Mouse (Mus musculus) retina, embryonic 14.5 days (tissue): ENCODE data around the gene Hectd2.
A peak's percentile ranks its signal among the peaks of the same experiment; 100 is the strongest.

Experiments
- DNase-seq: peaks from one replicate; pipeline ENCODE4 v3.0.0-alpha.2; 2015; ENCODE audit warnings: low spot score

The Hectd2 gene

DNA sequence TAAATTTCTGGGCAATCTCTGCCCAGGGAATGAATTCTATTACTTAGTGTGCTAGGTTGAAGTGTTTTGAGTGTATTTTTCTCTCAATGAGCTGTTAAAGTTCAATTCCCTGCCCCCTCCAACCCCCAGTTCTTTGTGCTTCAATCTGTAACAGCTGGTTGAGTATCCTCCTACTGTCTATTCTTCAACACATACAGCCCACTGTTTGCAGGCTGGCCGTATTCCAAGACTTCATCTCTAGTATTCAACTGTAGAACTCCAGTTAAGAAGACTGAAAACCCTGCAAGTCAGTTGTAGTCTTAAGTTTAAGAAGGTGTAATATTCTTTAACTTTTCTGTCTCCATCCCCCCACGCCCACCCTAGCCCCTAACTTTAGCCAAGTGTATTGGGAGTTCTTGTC is 10.0 kb downstream of the Hectd2 start:
- DNase-seq: no peak

DNA sequence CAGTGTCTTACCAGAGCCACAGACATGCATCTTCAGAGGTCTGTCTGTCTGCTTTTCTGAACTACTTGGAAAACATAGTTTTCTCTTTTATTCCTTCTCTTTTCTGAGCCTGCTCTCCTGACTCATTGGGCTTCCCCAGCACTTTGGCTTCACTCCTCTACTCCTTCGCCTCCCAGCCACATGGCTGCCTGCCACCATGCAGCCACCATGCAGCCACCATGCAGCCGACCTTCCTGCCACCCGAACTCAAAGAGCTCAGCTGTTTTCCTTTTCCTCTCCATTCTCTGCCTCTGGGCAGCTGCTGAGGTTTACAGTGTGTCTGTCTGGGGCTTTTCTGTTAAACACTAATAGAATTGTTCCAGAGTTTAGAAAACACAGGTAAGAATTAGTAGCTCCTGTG is 19.5 kb downstream of the Hectd2 start:
- DNase-seq: no peak

DNA sequence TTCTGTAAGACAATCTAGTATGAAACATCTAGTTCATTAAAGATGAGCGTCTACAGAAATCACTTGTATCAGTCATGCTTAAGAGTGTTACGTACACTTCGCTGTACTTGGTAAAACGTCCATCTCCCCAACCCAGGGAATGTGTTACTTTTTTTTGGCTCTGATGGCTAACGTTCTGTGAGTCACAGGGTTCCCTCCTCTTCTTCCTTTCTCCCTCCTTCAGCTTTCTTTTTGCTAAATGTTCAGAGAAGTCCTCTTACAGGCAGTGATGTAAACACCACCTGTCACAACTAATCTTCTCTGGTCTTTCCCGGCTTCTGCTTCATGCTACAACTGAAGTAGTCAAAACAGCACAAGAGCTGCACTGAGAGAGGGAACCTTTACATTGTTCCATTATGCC is 20.7 kb downstream of the Hectd2 start:
- DNase-seq: no peak

DNA sequence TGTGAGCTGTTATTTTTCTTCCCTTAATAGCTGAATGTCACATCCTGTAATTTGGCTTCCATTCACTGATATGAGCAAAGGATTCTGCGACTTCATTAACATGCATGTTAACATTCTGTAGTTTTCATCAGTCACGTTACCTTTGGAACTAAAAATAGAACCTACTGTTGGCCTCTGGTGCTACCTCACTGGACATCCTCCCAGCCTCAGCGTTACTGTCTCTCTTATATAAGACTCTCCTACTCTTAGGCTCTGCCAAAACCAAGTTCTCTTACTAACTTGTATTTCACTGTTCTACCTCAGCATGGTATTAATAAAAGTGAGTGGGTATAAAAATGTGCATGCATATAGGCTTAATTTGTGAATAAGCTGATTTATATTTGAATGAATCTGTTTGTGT is 26.4 kb downstream of the Hectd2 start:
- DNase-seq: no peak

DNA sequence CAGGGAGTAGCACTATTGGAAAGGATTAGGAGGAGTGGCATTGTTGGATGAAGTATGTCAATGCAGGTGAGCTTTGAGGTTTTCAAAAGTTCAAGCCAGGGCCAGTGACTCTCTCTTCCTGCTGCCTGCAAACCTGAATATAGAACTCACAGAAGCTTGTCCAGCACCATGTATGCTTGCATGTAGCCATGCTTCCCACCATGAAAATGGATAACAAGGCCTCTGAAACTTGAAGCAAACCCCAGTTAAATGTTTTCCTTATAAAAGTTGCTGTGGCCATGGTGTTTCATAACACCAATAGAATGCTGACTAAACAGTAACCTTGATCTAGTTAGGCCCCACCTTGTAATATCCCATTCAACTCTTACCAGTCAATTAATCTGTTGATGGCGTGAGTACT is 27.7 kb downstream of the Hectd2 start:
- DNase-seq: no peak

DNA sequence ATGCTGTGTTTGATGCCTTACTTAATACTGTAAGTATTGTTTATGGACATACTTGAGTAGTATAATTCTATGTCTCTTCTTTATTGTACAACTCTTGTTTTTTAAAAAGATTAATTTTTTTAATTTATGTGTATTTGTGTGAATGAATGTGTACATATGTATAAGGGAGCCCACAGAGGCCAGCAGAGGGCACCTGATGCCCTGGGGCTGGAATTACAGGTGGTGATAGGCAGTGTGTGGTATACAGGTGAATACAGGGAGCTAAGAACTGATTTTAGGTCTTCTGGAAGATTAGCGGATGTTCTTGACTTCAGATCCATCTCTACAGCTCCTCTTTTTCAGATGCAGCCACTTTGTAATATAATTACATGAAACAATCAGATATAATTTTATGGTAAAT is 31.1 kb downstream of the Hectd2 start:
- no peak for DNase-seq

DNA sequence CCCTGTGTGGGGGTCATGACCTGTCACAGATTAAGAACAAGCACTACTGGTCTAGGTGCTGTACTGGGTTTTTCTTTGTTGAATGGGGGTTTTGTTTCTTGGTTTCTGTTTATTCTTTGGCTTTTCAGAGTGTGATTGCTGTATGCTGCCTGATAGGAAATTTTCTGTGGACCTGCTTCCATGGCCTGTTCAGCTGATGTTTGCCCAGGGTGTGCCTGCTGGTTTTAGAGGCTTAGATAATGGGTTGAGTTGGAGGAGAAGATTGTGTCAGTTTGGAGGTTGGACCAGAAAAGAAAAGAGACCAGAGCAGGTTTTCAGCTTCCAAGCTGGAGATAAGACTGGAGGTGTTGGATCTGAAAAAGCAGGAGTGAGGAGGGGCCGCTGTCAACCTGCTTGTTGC is 40.0 kb downstream of the Hectd2 start:
- DNase-seq: no peak

DNA sequence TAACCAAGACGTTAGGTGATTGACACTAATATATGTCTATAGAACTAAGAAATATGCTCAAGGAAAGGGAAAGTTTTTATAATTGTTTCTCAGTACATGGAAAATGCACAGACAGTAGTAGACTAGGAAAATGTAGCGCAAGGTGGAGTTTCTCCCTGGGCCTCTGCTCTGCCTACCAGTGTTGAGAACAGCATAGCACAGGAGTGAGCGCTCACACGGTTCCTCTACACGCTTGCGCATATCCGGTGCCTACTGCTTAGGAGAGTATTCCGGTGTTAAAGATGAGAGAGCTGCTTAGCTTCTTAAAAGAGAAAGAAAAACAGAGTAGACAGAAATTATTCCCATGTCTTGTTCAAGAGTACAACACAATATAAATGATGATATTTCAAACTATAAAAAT is 47.4 kb downstream of the Hectd2 start:
- DNase-seq: no peak

DNA sequence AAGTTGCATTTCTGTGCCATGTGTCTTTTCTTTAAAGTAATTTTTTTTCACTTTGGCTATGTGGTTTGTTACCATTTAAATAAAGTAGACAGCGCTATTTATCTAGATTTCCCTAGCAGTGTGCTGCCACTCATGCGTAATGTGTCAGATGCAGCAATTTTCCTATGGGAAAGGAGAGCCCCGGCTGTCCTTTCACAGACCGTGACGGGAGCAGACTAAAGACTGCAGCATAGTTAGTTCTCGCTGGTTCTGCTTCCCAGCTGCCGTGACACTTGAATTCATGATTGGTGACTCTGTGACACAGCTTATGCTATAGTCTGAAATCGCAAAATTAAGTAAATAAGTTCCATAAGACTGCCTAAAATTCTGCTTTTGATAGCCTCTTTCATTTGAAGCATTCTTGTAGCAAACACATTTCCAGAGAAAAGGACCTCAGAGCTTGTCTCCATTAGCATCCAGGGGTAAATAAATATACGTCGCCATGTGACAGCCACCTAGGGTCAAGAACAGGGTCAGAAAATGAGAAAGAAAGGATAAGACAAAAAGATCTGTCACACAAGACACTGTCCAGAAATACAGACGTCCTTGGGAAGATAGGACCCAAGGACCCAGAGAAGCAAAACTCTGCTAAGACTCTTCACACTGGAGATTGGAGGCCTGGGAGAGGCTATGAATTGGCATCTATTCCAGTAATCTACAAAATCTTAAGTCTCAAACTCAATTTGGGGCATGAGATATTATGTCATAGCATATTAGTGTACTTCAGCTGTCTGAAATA is 48.3 kb downstream of the Hectd2 start:
- DNase-seq: peak; percentile 54

DNA sequence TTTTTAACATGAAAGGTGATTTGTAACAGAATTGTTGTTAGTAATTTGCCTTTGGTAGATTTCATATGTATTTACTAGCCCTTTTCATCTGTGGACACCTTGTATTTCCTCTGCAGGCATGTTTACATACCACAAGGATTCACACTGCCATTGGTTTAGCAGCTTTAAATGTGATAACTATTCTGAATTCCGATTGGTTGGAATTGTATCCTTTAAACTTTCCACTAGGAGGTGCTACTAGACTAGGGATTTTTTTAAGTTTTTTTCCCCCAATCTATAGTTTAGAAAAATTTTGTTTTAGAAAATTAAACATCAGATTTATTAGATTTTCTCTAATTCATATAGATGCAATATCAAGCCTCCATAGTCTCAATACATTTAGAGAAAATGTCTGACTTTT is 51.8 kb downstream of the Hectd2 start:
- DNase-seq: peak; percentile 42

DNA sequence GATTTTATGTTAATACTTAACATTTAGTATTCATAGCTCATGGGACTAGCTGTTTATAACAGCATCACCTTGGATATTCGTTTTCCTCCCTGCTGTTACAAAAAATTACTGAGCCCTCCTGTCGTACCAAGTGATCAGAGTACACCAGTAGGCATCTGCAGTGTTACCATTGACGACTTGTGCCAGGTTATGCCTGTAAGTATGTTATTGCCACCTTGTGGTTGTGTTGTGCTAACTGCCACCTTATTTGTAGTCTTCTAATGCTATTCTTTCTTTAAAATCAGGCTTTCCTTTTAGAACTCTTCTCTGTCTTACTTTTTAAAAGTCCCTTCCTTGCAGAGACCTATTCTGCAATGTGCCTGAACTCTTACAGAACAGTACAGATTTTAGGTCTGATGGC is 54.8 kb downstream of the Hectd2 start:
- DNase-seq: no peak

DNA sequence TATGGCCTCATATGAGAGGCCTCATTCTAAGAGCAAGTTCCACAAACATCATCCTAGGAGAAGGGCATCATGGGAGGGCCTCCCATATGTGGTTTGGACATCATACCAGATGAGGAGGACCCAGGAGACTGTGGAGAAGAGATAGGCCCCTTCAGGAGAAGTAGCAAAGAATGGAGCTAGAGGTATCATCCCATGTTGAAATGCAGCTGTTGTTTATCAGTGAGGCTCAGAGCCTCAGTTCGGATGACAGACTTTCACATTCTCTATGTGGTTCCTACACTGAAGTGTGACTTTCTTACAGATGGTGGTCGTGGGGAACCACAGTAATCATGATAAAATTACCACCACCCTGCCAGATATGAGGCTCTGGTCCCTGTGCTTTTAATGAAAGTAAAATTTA is 55.9 kb downstream of the Hectd2 start:
- DNase-seq: no peak

DNA sequence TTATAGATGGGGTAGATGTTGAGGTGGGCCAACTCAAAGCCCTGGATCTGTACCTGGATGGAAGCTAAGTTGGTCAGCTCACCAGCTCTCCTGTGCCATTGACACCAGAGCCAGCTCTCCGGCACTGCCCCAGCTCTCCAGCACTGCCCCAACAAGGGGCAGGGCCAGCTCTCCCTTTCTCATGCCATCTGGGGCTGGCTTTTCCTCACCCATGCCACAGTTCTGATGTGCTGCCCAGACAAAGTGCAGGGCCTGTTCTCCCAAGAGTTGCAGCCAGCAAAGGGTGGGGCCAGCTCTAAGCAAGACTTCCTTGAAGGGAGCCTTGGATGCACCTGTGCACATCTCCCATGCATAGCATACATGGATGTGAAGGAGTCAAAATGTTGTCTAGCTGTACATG is 71.5 kb downstream of the Hectd2 start:
- no peak for DNase-seq

DNA sequence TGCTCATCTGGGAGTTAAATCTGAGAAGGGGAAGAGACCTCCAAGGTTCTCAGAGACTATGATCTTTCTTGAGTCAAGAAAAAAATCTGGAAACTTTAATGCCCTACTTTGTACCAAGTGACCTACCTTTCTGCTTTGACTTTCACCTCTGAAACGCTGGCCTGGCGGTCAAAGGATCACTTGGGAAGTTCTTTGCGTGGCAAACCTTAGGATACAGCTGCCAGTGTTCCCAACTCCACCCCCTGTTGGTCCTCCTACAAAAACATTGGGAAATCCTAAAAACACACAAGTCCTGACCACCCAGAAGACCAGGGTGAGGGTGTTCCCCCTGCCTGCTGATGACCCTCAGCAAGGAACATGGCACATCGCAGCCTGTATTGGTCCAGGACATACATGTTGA is 72.4 kb downstream of the Hectd2 start:
- no peak for DNase-seq

DNA sequence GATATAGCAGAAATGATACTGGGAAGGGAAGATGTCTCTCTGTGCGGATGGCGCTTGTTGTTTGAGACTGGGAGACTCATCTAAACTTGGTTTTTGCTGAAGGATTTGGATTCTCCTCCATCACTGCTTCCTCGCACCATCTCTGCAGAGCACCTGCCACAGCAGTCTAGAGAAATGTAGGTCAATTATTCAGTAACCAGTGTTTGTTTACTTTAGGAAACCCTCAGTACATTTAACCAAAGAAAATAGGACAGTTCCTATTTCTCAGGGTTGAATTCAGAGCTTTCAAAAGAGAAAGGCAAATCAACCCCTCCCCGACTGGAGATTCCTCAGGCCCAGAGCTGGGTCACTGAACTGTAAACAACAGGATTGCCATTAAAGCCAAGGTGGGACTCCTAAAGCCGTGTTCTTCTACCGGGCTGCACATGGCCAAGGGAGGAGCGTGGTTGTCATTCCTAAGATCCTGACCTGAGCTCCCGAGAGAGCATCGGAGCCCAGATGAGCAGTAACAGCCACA is 75.0 kb downstream of the Hectd2 start:
- peak; percentile 11 for DNase-seq

DNA sequence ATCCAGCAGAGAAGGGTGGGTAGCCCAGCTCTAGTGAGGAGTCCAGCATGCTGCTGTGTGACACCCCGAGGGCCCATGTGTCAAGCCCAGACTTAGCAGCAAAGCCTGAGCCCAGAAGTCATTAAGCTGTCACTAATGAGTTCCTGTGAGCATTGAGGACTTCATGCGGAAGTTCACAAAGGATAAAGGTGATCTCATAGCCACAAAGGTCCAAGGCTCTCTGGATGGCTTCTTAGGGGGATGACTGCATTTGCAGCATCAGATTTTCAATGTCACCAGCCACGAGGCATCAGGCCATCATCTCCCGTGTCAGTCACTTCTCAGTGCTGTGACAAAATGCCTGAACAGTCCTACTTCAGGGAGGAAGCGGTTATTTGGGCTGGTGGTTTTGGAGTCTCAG is 75.9 kb downstream of the Hectd2 start:
- DNase-seq: peak; percentile 22

DNA sequence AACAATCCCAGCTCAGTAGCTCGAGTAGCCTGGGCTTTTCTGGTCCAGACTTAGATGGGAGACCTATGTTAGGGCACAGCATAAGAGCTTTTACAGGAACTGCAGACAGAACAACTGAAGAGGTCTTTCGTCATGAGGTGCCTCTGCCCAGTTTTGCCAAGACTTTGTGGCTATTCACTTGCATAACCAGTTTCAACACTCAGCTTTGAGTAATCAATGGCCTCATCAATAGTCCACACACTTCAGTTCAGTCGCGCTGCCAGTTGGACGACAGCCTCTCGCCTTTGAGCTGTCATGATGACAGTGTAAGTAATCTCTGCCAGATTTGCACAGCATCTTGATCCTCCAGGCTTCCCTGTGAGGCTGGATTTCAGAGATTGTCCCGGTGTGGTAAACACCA is 80.3 kb downstream of the Hectd2 start:
- no peak for DNase-seq

DNA sequence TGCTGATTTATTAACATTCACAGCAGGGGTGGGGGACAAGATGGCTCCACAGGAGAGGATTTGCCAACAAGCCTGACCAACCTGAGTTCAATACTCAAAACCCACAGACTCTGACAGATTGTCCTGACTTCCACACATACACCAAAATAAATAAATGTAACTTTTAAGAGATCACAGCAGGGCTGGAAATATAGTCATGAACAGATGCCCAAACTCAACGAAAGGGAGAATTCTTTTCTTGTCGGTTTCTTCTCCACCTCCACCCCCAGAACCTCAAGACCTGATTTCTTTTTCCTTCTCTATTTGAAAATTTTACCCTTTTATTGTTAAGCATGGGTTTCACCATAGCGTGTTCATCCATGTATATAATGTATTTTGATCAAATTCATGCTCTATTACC is 82.8 kb downstream of the Hectd2 start:
- DNase-seq: no peak

DNA sequence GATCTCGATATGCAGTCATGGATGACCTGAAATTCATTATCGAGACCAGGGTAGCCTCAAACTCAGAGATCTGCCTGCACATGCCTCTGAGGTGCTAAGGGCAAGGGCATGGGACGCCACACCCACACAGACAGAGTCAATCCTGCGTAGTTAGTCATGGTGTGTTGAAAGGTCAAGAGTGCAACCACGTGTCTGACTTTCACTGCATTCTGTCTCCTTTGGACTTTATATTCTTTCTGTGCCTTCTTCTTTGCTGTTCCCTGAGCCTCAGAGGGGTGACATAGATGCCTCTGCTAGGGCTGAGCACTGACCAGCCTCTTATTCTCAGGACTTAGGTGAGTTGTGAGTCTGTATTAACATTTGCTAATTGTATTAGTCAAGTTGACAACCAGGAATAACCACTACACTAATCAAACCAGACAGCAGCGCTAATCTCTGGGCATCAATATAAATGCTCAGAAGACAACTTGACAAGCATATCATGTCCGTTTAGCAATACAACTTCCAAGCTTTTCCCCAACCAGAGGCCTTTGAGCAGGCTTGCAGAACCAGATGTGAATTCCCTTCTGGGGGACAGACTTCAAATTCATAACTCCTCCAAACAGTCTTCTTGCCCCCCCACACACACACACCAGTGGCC is 83.6 kb downstream of the Hectd2 start:
- no peak for DNase-seq

DNA sequence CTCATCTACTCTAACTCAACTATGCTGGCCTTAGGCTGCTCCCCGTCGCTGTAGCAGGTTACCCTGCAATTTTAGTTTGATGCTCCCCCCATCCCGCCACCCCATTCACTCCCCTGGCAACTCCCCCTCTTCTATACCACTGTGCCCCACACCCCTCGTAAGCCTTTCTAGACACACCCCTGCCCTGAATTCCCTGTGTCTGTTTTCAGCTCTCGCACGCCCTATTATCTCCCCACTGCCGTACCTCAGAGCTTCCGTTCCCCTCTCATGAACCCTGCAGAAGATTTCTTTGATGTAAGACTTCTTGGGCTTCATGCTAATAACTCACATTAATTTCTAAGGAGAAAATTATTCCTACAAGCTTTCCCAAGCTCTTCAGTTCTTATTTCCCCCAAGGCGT is 84.6 kb downstream of the Hectd2 start:
- no peak for DNase-seq

DNA sequence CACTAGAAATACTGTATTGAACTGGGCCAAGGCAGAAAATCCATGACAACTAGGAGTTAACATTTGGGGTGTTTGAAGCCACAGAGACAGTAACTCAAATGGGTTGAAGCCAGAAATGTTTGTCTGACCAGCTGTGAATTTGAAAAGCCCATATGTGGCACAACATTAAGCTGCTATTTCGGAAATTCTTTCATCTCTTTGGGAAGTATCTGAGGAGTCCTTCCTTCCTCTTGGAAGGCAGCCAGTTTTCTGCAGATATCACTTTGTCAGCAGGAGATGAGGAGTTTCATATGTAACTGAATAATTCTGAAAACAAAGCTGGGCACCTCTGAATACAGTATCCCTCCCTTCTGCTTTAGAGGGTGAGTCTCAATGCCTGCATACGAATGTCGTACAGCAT is 86.7 kb downstream of the Hectd2 start:
- DNase-seq: no peak

DNA sequence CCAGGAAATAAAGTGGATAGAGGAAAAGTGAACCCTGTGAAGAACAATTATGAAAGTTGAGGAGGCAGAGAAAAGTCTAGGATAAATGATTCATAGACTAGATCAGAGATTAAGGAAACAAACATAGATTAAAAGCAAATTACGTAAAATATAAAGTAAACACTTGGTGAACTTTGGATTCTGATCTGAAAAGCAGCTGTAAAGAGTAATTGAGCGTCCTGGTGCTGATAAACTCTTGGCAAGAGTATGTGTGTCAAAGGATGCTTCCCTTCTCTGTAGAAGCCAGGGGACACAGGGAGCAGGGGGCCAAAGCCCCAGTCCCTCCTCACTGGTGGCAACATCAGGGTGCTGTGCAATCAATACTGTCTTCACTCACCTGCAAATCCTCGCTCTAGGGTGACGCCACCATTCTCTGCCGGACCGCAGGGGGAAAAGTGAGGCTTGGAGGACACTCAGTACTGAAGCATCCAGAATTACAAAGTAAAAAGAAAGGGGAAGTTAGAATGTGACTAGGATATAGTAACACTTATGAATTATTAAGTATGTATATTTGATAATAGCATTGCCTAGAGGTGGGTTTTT is 91.0 kb downstream of the Hectd2 start:
- DNase-seq: no peak

DNA sequence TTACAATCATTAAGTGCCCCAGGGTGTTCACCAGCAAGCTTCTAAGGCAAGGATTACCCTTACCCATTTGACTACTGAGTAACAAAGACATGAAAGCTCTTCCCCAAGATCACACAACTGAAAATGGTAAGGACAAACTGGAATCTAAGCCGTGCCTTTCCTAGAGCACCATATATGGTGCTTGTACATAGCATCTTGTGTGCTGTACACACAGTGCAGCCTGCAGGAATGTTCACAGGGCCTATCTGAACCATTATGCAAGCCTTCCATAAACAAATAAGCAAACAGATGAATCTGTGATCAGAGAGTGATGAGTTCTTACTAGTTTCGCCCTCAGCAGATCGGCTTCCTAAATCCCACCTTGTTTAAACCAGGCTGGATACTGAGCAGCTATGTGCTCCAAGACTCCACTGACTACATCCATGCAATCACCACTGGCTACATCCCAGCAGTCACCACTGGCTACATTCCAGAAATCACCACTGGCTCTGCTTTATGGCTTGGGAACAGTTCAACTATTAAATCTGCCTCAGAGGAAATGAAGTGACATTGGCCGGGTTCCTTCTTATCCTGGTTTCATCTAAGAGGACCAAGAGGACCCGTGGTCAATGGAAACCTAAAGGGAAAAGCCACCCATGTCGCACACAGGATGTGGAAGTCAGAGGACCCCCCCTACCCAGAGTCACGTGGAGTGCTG is 91.8 kb downstream of the Hectd2 start:
- DNase-seq: no peak
